Mouse (Mus musculus): ENCODE measurements around the gene Klhdc10.
"Not testable (repeated sequence)": the region's sequence is repeated elsewhere in the genome, so short reads cannot be mapped to it uniquely, and the experiment has no call there.

Klhdc10 gene

GRCm38 (mm10) chr6:30401308-30402015, at the start of gene Klhdc10:
Klhdc10 (plus strand) TSS chr6:30401868.
- peak; percentile 100 for DNase-seq

- no peak for DNase-seq
These were observed 48.9 kb upstream of the Klhdc10 start for GRCm38 (mm10) chr6:30352762-30353161.

- no peak for DNase-seq
These were observed 48.0 kb upstream of the Klhdc10 start for GRCm38 (mm10) chr6:30353661-30354060.

GRCm38 (mm10) chr6:30354760-30355159, 46.9 kb upstream of the Klhdc10 start:
- no peak for DNase-seq

- DNase-seq, result no peak
These were observed 46.0 kb upstream of the Klhdc10 start for GRCm38 (mm10) chr6:30355701-30356100.

GRCm38 (mm10) chr6:30356161-30356560, 45.5 kb upstream of the Klhdc10 start:
- DNase-seq, result no peak

- DNase-seq, result no peak
These were observed 45.0 kb upstream of the Klhdc10 start for GRCm38 (mm10) chr6:30356680-30357079.

GRCm38 (mm10) chr6:30357561-30358177, 44.0 kb upstream of the Klhdc10 start:
- peak; percentile 54 for DNase-seq

GRCm38 (mm10) chr6:30359762-30360509, 41.7 kb upstream of the Klhdc10 start:
- no peak for DNase-seq

- no peak for DNase-seq
These were observed 37.9 kb upstream of the Klhdc10 start for GRCm38 (mm10) chr6:30363808-30364207.

GRCm38 (mm10) chr6:30369291-30369690, 32.4 kb upstream of the Klhdc10 start:
- DNase-seq, result no peak

- peak; percentile 22 for DNase-seq
These were observed 28.9 kb upstream of the Klhdc10 start for GRCm38 (mm10) chr6:30372627-30373369.

GRCm38 (mm10) chr6:30374731-30375510, 26.7 kb upstream of the Klhdc10 start:
- DNase-seq, result no peak

- no peak for DNase-seq
These were observed 25.9 kb upstream of the Klhdc10 start for GRCm38 (mm10) chr6:30375791-30376190.

- DNase-seq, result no peak
These were observed 20.6 kb upstream of the Klhdc10 start for GRCm38 (mm10) chr6:30381116-30381515.

- not testable (repeated sequence) for DNase-seq
These were observed 11.4 kb upstream of the Klhdc10 start for GRCm38 (mm10) chr6:30390271-30390670.

- DNase-seq, result peak; percentile 73
These were observed 10.7 kb upstream of the Klhdc10 start, which contains the start of gene Zc3hc1 for GRCm38 (mm10) chr6:30390714-30391697. Zc3hc1 (minus strand) TSS chr6:30391028.

- DNase-seq, result no peak
These were observed 9.7 kb upstream of the Klhdc10 start for GRCm38 (mm10) chr6:30391996-30392395.

- DNase-seq, result no peak
These were observed 1.5 kb upstream of the Klhdc10 start for GRCm38 (mm10) chr6:30400146-30400545.

GRCm38 (mm10) chr6:30400716-30401115, 952 bp upstream of the Klhdc10 start:
- no peak for DNase-seq

GRCm38 (mm10) chr6:30402091-30402491, 423 bp downstream of the Klhdc10 start:
- no peak for DNase-seq

Measured in right cerebral cortex, postnatal 25 days (tissue).